Mouse (Mus musculus): ENCODE measurements at regions not wholly inside any gene's neighbourhood (a gene's known extent, or its start where the extent isn't known, plus 50 kb on each side); places are given as distances from the start of the nearest gene placed in this dataset.

DNA sequence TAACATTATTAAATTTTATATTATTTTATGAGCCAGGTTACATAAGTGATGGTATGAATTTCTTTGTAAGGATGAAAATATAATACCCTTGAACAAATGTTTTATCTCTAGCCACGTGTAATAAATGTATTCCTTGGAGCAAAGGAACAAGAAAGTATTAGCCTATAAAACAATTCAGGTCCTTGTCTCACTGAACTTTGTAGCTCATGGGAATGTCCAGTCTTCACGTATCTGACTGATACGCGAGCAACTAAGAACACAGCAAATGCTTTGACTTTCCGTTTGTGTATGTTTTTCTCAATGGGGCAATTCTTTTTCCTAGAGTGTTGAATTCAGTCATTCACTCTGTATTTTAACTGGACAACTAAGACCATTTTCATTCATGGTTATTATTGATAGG lies 216.9 kb upstream of the Mettl25 start:
- no peak overlapping the region for H3K4me3 ChIP-seq
- H3K27ac ChIP-seq: no peak overlapping the region
- no peak for TF ChIP-seq CTCF (conservative IDR thresholded peaks at IDR 0.05)
- DNase-seq (ENCODE audit: low spot score in 2 of 2): no peak

DNA sequence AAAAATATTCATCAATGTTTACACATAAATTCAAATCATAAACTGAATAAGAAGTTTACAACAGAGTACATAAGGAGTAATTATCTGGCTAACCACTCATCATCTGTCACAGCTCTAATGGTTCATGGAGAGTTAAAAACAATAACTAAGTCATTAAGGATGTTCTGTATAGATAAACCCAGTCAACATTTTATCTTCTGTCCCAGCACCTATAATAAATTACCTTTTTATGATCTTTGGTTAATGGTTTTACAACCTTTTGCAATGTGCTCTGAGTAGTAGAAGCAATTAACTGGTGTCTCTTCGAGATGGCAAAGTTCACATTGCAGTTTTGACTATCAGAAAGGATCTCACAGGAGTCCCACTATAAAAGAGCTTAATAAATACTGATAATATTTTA lies 197.3 kb upstream of the Mettl25 start:
- TF ChIP-seq CTCF (conservative IDR thresholded peaks at IDR 0.05): no peak
- H3K27ac ChIP-seq: no peak overlapping the region
- no peak overlapping the region for H3K4me3 ChIP-seq
- no peak for DNase-seq (ENCODE audit: low spot score in 2 of 2)

DNA sequence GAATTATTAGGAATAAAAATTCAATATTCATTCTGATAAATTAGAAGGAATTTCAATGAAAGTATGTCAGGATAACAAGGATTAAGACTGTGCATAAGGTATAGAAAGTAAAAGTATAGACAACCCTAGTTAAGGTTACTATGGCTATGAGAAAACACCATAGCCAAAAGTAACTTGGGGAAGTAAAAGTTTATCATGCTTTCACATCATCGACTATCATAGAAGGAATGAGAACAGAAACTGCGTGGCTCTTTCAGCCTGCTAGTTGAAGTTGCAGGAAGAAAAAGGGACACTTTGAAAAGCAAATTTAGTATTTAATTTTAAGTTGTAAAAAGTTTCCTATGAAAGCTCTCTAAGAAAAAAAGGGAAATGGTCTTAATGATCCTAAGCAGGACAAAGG lies 196.9 kb upstream of the Mettl25 start:
- DNase-seq (ENCODE audit: low spot score in 2 of 2): no peak
- no peak for TF ChIP-seq CTCF (conservative IDR thresholded peaks at IDR 0.05)

DNA sequence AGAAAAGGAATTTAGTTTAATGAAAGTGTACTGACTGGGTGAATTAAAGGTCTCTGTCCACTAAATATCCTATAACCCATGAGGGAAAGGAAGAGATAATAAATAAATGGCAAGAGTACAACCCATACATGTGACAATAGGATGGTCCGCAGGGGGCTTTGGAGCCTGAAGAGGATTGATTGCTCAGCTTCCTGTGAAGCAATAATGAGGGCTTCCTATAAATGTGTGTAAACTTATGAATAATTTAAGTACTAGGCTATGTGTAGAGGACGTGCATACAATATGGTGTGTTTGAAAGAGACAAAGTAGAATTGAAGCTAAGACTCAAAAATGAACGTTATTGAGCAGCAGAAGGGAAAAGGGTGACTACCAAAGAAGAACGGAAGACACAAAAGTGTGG lies 192.2 kb upstream of the Mettl25 start:
- no peak for DNase-seq (ENCODE audit: low spot score in 2 of 2)
- no peak overlapping the region for H3K4me3 ChIP-seq
- TF ChIP-seq CTCF (conservative IDR thresholded peaks at IDR 0.05): no peak
- H3K27ac ChIP-seq: no peak overlapping the region

More for the DNA sequence above, 196.9 kb upstream of the Mettl25 start:
- Histone ChIP-seq H3K4me3 (no peak overlapping the region), H3K27ac (no peak overlapping the region)

DNA sequence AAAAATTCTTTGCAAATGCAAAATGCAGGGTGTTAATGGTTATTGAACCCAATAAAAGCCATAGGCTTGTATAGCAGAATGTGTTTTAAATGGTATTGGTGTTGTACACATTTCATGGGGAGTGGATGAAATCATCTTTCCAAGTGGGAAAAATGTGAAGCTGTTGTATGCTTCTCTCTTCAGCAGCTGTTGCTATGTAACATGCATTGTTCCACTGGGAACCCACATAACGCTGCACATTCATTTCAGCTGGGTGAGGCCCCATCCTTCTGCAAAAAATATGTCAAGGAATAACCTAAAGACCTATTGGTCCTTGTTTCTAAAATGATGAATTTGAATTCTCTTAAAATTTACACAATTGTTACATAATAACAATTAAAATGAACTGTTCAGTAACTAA lies 183.5 kb upstream of the Mettl25 start:
- TF ChIP-seq CTCF (conservative IDR thresholded peaks at IDR 0.05): no peak
- Histone ChIP-seq H3K4me3 (no peak overlapping the region), H3K27ac (no peak overlapping the region)
- no peak for DNase-seq (ENCODE audit: low spot score in 2 of 2)

DNA sequence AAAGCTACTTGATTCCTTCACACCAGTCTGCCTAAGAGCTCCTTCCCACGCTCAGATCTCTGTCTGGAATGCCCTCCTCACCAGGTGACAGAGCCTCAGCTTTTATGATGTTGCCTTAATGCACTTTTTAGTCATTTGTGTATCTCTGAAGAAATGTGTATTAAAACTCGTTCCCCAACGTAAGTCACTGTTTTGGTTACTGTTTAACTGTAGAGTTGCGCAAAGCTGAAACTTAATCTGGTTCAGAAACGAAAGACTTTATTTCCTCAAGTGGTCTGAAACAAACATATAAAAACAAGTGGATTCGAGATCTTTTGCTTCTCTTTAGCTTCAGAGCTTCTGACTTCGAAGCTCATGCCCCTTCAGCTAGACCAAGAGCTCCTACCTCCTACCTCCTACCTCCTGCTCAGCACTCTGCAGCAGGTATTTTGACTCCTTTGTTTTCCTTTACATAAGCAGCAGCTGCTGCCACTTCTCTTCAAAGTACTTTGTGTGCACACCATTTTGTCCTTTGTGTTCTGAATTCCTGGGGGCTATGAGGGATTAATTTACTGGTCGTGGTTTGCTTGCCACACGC lies 182.5 kb upstream of the Mettl25 start:
- Histone ChIP-seq H3K27ac (no peak overlapping the region), H3K4me3 (no peak overlapping the region)
- no peak for TF ChIP-seq CTCF (conservative IDR thresholded peaks at IDR 0.05)
- no peak for DNase-seq (ENCODE audit: low spot score in 2 of 2)

DNA sequence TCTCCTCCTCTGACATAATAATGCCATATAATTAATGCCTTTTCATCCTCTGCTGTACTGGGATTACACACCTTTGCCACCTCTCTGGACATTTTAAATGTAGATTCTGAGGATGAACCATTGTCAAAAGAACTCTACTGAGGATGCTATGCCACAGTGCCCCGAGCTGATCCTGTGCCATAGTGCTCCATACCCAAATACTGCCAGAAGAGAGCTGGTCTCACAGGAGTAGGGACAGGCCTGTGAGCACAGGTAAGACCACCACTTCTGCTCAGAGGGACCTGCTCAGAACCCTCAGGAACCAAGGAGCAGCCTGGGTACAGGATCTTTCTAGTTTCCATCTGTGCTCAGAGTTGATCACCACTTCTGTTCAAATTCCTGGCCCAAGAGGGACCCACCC lies 174.8 kb upstream of the Mettl25 start:
- TF ChIP-seq CTCF (conservative IDR thresholded peaks at IDR 0.05): no peak
- Histone ChIP-seq H3K4me3 (no peak overlapping the region), H3K27ac (no peak overlapping the region)
- DNase-seq (ENCODE audit: low spot score in 2 of 2): no peak

DNA sequence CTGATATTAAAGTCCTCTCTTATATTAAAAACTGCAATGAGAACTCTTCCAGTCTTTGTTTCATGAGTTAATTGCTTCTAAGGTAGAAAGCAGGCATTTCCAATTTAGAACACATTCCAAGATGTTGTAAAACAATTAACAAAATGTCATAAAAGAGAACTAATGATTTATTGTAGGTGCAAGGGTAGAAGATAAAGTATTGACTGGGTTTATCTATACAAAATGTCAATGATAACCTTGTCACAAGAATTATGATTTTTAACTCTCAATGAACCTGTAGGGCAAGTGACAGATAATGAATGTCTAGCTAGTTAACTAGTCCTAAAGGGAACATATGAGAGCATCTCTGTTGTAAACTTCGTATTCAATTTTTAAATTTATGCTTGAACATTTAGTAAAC lies 174.3 kb upstream of the Mettl25 start:
- Histone ChIP-seq H3K4me3 (no peak overlapping the region), H3K27ac (no peak overlapping the region)
- DNase-seq (ENCODE audit: low spot score in 2 of 2): no peak
- no peak for TF ChIP-seq CTCF (conservative IDR thresholded peaks at IDR 0.05)

DNA sequence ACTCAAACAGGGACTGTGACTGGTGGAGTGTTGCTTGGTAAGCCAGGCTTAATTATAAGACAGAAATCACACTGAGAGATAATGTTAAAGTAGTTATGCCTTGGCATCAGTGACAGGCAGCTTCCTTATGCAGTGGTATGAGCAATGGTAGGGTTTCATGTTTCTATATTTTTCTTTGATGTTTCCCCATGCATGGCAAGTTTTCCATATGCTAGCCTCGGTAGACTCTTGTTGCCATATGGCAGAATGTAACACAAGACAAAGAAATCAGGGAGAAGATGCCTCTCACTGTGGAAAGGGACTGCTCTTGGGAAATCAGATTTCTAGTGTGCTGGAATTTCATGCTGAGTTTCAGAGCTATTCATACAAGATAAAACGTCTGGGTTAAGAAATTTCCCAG lies 169.0 kb upstream of the Mettl25 start:
- no peak for TF ChIP-seq CTCF (conservative IDR thresholded peaks at IDR 0.05)
- Histone ChIP-seq H3K4me3 (no peak overlapping the region), H3K27ac (no peak overlapping the region)
- no peak for DNase-seq (ENCODE audit: low spot score in 2 of 2)

DNA sequence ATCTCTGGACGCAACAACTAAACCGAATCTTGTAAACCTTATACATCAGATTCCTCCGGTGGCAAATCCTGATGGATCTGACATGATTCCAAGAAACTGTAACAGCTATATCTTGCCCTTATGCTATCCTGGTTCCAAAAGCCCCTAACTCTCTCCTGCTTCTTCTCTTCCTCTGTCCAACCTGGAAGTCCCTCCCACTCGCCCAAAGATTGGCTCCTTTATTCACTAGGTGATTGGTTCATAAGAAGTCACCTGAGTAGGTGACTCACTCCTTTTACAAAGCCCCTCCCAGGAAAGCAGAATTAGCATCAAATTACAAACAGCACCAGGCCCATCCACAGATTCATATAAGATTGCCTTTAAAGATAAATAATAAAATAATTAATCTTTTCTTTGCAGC lies 166.2 kb upstream of the Mettl25 start:
- TF ChIP-seq CTCF (conservative IDR thresholded peaks at IDR 0.05): no peak
- H3K27ac ChIP-seq: peak overlapping the region; percentile 62
- DNase-seq (ENCODE audit: low spot score in 2 of 2): no peak
- H3K4me3 ChIP-seq: no peak overlapping the region; the same call in 1 of the 2 replicates

DNA sequence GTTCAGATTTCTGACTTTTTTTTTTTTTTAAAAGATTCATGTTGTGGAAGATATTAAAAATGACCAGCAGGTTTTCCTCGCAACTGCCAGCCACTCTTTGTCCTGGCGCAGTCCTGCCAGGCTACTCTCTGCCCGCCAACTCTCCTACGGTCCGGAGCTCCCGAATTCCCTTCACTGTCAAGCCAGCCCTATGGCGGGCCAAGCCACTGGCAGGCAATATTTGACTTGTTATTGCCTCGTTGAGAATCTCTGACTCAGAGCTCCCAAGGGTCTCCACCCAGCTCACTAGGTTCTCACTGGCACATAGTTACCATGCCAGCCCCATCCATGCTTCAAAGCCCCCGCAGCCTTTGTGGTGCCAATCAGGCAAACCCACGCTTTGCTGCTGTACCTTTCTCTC lies 165.7 kb upstream of the Mettl25 start:
- no peak for TF ChIP-seq CTCF (conservative IDR thresholded peaks at IDR 0.05)
- Histone ChIP-seq H3K27ac (peak overlapping the region; percentile 62), H3K4me3 (no peak overlapping the region; the same call in 1 of the 2 replicates)
- DNase-seq (ENCODE audit: low spot score in 2 of 2): peak; percentile 3 to 17

DNA sequence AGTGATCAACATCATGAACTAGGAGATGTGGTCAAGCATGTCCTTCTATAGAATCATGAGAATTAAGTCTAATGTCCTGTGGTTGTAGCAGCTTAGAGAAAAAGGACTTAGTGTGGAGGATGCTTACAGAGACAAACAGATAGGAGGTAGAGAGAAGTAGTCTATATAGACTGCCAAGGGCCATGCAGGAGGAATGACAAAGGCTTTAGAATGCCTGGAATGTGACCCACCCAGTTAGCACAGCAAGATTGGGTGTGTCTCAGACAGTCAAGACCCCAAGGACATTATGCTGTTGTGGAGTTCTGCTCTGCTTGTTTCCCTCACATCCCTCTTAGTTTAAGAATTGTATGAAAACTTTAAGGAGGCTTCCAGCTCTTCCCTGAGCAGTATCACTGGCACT lies 164.9 kb upstream of the Mettl25 start:
- DNase-seq (ENCODE audit: low spot score in 2 of 2): no peak
- TF ChIP-seq CTCF (conservative IDR thresholded peaks at IDR 0.05): no peak
- Histone ChIP-seq H3K4me3 (no peak overlapping the region), H3K27ac (no peak overlapping the region)

DNA sequence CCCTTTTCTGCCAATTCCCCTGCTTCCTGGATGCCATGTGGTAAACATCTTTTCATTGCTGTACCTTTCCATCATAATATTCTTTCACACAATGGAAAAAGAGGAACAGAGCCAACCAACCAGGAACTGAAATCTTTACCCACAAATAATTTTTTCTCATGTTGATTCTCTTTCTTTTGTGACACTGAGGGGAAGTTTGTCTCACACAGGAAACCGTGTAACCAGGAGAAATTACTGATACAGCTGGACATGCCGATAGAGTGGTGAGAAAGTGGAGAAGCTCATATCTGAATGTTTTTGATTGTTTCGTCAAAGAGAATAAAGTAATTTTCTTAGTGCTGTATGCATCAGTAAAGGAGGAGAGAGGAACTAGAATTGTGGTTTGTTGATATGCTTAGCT lies 116.3 kb upstream of the Mettl25 start:
- Histone ChIP-seq H3K27ac (no peak overlapping the region), H3K4me3 (no peak overlapping the region)
- no peak for DNase-seq (ENCODE audit: low spot score in 2 of 2)
- TF ChIP-seq CTCF (conservative IDR thresholded peaks at IDR 0.05): no peak

DNA sequence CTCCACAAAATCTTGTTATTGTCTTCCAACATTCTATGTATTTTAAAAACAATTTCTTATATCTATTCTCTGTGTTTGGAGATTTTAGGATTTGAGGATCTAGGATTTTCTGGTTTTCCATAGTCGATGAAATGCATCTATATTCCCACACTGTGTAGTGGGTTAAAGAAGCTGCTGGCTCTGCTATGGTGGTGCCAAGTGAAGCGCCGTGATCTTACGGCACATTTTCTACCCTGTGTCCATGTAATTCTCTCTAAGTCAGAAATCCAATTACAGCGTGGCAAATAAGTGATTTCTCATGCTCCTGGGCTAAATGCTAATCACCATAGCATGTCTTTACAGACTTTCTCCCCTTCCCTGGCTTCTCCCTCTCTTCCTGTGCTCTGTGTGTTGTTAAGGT lies 92.1 kb upstream of the Mettl25 start:
- H3K4me3 ChIP-seq: no peak overlapping the region
- H3K27ac ChIP-seq: no peak overlapping the region
- DNase-seq (ENCODE audit: low spot score in 2 of 2): no peak
- TF ChIP-seq CTCF (conservative IDR thresholded peaks at IDR 0.05): no peak

DNA sequence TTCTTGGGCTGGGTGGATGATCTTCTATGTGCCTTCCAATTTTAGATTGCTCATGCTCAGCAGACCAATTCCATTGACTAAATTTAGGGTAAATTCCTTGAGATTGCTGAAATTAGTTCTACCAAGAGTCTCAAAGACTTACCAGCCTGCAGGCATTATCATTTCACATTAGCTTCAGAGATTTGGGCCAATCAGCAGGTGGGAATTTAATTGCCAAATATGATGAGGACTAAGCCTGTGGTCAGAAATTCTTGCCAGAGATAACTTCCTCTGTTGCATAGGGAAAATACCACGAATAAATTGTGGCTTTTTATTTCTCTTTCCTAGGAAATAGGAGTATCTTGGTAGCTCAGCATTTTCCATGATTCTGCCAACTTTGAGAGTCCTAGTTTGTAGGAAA lies 91.6 kb upstream of the Mettl25 start:
- H3K4me3 ChIP-seq: no peak overlapping the region
- no peak for TF ChIP-seq CTCF (conservative IDR thresholded peaks at IDR 0.05)
- DNase-seq (ENCODE audit: low spot score in 2 of 2): no peak
- H3K27ac ChIP-seq: no peak overlapping the region

Measured in layer of hippocampus, adult 2 months (tissue).